Mouse (Mus musculus) hematopoietic stem cell, adult 5-6 weeks (primary cell): Measurements from ENCODE around the gene Acyp1. TPM values are rescaled to one million over a fixed set of nuclear protein-coding genes. Genes with fewer than 3 reads are reported as not detected.

ENCODE experiments used
- ATAC-seq, 2 experiments: fragments of 125-278 bp in 1 of 2; replicated peaks in 1 of 2; 2 replicates each; pipeline ENCODE4 v1.8.0; 2016 to 2017; ENCODE audit warnings: inconsistent platforms in 2 of 2, mild to moderate bottlenecking in 2 of 2, moderate number of reproducible peaks in 2 of 2, low read depth in 1 of 2, moderate TSS enrichment in 1 of 2; ENCODE audit not compliant: low FRiP score in 2 of 2, poor library complexity in 2 of 2, severe bottlenecking in 2 of 2, insufficient read depth in 1 of 2, low TSS enrichment in 1 of 2
- total RNA-seq: library from RNA; stranded (forward); fragments of 172-1452, 232-1000 nt; gene quantifications from 2 replicates; pipeline ENCODE4 v1.2.3, GENCODE M21; 2017

Gene Acyp1
- total RNA-seq = 52.8 and 63.5 TPM in 2 replicates

GRCm38 (mm10) chr12:85287809-85288485 is at the start of gene Acyp1:
TSS of gene Acyp1 (minus strand) at chr12:85288438.
- ATAC-seq = peak in 1 of 2 experiments; percentile 52; a peak in 1 of 4 replicates

GRCm38 (mm10) chr12:85337567-85338311 is 49.5 kb upstream of the Acyp1 start:
- no peak for ATAC-seq

- no peak for ATAC-seq
These were observed 41.9 kb upstream of the Acyp1 start for GRCm38 (mm10) chr12:85330153-85330552.

GRCm38 (mm10) chr12:85308651-85309050 is 20.4 kb upstream of the Acyp1 start:
- ATAC-seq = no peak

- peak; percentile 84 to 89 for ATAC-seq
These were observed 17.1 kb upstream of the Acyp1 start for GRCm38 (mm10) chr12:85305247-85305892.

- peak; percentile 35 to 47; a peak in 3 of 4 replicates for ATAC-seq
These were observed 16.5 kb upstream of the Acyp1 start for GRCm38 (mm10) chr12:85304725-85305124.

- ATAC-seq = no peak
These were observed 15.0 kb upstream of the Acyp1 start for GRCm38 (mm10) chr12:85303256-85303655.

- ATAC-seq = no peak
These were observed 10.6 kb upstream of the Acyp1 start for GRCm38 (mm10) chr12:85298835-85299180.

- no peak for ATAC-seq
These were observed 10.0 kb upstream of the Acyp1 start for GRCm38 (mm10) chr12:85298127-85298834.

- ATAC-seq = no peak
These were observed 9.2 kb upstream of the Acyp1 start for GRCm38 (mm10) chr12:85297345-85297997.

GRCm38 (mm10) chr12:85296915-85297314 is 8.7 kb upstream of the Acyp1 start:
- no peak for ATAC-seq

- ATAC-seq = no peak
These were observed 7.3 kb upstream of the Acyp1 start for GRCm38 (mm10) chr12:85295506-85295905.

GRCm38 (mm10) chr12:85292906-85293305 is 4.7 kb upstream of the Acyp1 start:
- ATAC-seq = no peak

- no peak for ATAC-seq
These were observed 4.0 kb upstream of the Acyp1 start for GRCm38 (mm10) chr12:85292288-85292687.

- ATAC-seq = no peak
These were observed 3.3 kb upstream of the Acyp1 start for GRCm38 (mm10) chr12:85291541-85291940.

GRCm38 (mm10) chr12:85290633-85291032 is 2.4 kb upstream of the Acyp1 start:
- ATAC-seq = no peak
